Mouse (Mus musculus) intestine, postnatal 0 days (tissue): ENCODE measurements around the gene Cops2. TPM values are rescaled to one million over a fixed set of nuclear protein-coding genes. Genes with fewer than 3 reads are reported as not detected.

Experiments used
- ATAC-seq: fragments of 200-750 bp; cut with Nextera tagmentation; 2 replicates; pipeline ENCODE4 v1.8.0; 2017; ENCODE audit warnings: mild to moderate bottlenecking, moderate TSS enrichment, moderate library complexity
- H3K27ac ChIP-seq: fragments of 300-500 bp; sonication (generic); 2 replicates; pipeline ENCODE4 v1.5.1; 2014; ENCODE audit warnings: mild to moderate bottlenecking, low read depth, low read length, moderate library complexity
- H3K27me3 ChIP-seq: fragments of 300-500 bp; sonication (generic); replicated peaks from 2 replicates; pipeline ENCODE4 v1.6.1; 2014; ENCODE audit warnings: low read length, mixed read lengths; ENCODE audit not compliant: control insufficient read depth, insufficient read depth
- H3K36me3 ChIP-seq: fragments of 300-500 bp; sonication (generic); 2 replicates; pipeline ENCODE4 v1.6.1; 2014; ENCODE audit warnings: mild to moderate bottlenecking, moderate library complexity; ENCODE audit not compliant: control insufficient read depth, insufficient read depth
- H3K4me1 ChIP-seq: fragments of 300-500 bp; sonication (generic); replicated peaks from 2 replicates; pipeline ENCODE4 v1.6.1; 2014; ENCODE audit warnings: antibody characterized with exemption, low read length, mixed read lengths; ENCODE audit not compliant: control insufficient read depth, insufficient read depth
- H3K4me2 ChIP-seq: fragments of 300-500 bp; sonication (generic); replicated peaks from 2 replicates; pipeline ENCODE4 v1.6.1; 2014; ENCODE audit warnings: low read depth, mild to moderate bottlenecking, moderate library complexity
- H3K4me3 ChIP-seq: fragments of 300-500 bp; sonication (generic); 2 replicates; pipeline ENCODE4 v1.5.1; 2014; ENCODE audit warnings: low read depth, low read length
- H3K9ac ChIP-seq: fragments of 300-500 bp; sonication (generic); 2 replicates; pipeline ENCODE4 v1.6.1; 2014; ENCODE audit warnings: mild to moderate bottlenecking, low read depth, low read length
- H3K9me3 ChIP-seq: fragments of 300-500 bp; sonication (generic); 2 replicates; pipeline ENCODE4 v1.6.1; 2016; ENCODE audit warnings: mixed run types; ENCODE audit not compliant: control insufficient read depth
- CTCF ChIP-seq: sonication (generic); IDR thresholded peaks from 2 replicates; pipeline ENCODE4 v1.5.1; 2016; ENCODE audit warnings: low read depth, mild to moderate bottlenecking, control low read depth, antibody characterized with exemption, moderate library complexity
- WGBS: fragments of 180-500 bp; shearing (Covaris S2); extraction: QIAGEN DNeasy Blood & Tissue Kit; methylation state at CpG from one replicate; pipeline ENCODE4 v1.1.7; 2014; 5-methylcytosine and 5-hydroxymethylcytosine counted together
- polyA plus RNA-seq: library from polyadenylated mRNA; unstranded; fragments of >200 nt; fragmentation: Nextera tagmentation; extraction: Ambion mirVana; gene quantifications from 2 replicates; pipeline ENCODE4 v1.2.1, GENCODE M21; 2015

Cops2 gene
- polyA plus RNA-seq, 1 experiment from 2014 or later: 28.7 TPM

- H3K4me3 ChIP-seq: peak overlapping the region; percentile 94
- H3K27me3 ChIP-seq: no peaks in the 10 kb centered on the region
- H3K9ac ChIP-seq: peak overlapping the region; percentile 96
- no peaks in the 10 kb centered on the region for H3K4me1 ChIP-seq
- H3K27ac ChIP-seq: peak overlapping the region; percentile 95
- H3K4me2 ChIP-seq: peak overlapping the region; percentile 69
- no peak; the same call in none of the 2 replicates for ATAC-seq
- no peak for TF ChIP-seq CTCF
- whole genome bisulfite sequencing: 2% methylated on average over 44 of the region's 44 CpGs
- H3K9me3 ChIP-seq: no peaks in the 10 kb centered on the region
- H3K36me3 ChIP-seq: no peaks in the 10 kb centered on the region
Measured at GRCm38 (mm10) chr2:125781978-125782718, 76.8 kb downstream of the Cops2 start.

GRCm38 (mm10) chr2:125781006-125781405, 77.9 kb downstream of the Cops2 start:
- 51% methylated on average over 2 of the region's 2 CpGs for WGBS
- ATAC-seq: no peak
- H3K9me3 ChIP-seq: no peaks in the 10 kb centered on the region
- peak overlapping the region; percentile 69 for H3K4me2 ChIP-seq
- H3K4me3 ChIP-seq: peak overlapping the region; percentile 94; the same call in 1 of the 2 replicates
- no peaks in the 10 kb centered on the region for H3K27me3 ChIP-seq
- no peaks in the 10 kb centered on the region for H3K4me1 ChIP-seq
- no peak for TF ChIP-seq CTCF
- no peak overlapping the region for H3K9ac ChIP-seq
- H3K27ac ChIP-seq: no peak overlapping the region
- H3K36me3 ChIP-seq: no peaks in the 10 kb centered on the region

Other genes starting within 250 kb of the Cops2 start
- gene Cep152, start 234.0 kb downstream of the Cops2 start, polyA plus RNA-seq: 0.98 and 1.3 TPM in 2 replicates
- 64.3 and 67.4 TPM in 2 replicates for gene Eid1, start 186.0 kb downstream of the Cops2 start, polyA plus RNA-seq
- gene Shc4, start 135.0 kb downstream of the Cops2 start, polyA plus RNA-seq: 0.61 and 0.65 TPM in 2 replicates
- 14.4 and 16.7 TPM in 2 replicates for gene Secisbp2l, start 76.3 kb downstream of the Cops2 start, polyA plus RNA-seq
- 84.1 and 85.3 TPM in 2 replicates for gene Galk2, start within 50 bp of the Cops2 start, polyA plus RNA-seq
- gene Fgf7, start 175.5 kb upstream of the Cops2 start, polyA plus RNA-seq: 0.95 TPM in 2 replicates